Mouse (Mus musculus): ENCODE data around the gene Wars.

Wars gene

GRCm38 (mm10) chr12:108852822-108853221, 41.2 kb downstream of the Wars start:
- DNase-seq, result no peak

- no peak for DNase-seq
These were observed 43.1 kb downstream of the Wars start for GRCm38 (mm10) chr12:108850886-108851285.

- DNase-seq, result peak; percentile 39 to 62
These were observed 43.8 kb downstream of the Wars start for GRCm38 (mm10) chr12:108850129-108850528.

GRCm38 (mm10) chr12:108849488-108850022, 44.4 kb downstream of the Wars start:
- no peak for DNase-seq

- DNase-seq, result peak in 1 of 2 experiments; percentile 54
These were observed 45.9 kb downstream of the Wars start for GRCm38 (mm10) chr12:108848033-108848432.

GRCm38 (mm10) chr12:108842663-108843062, 51.3 kb downstream of the Wars start:
- DNase-seq, result no peak

- DNase-seq, result peak; percentile 53 to 80
These were observed 52.8 kb downstream of the Wars start for GRCm38 (mm10) chr12:108841181-108841580.

- DNase-seq, result peak in 1 of 2 experiments; percentile 30
These were observed 57.3 kb downstream of the Wars start for GRCm38 (mm10) chr12:108836722-108837121.

GRCm38 (mm10) chr12:108835840-108836409, 58.0 kb downstream of the Wars start, which contains the start of the genes Slc25a29 and Slc25a47:
Slc25a29 (minus strand) TSS chr12:108835883.
Slc25a47 (plus strand) TSS chr12:108836046.
- peak; percentile 96 to 99 for DNase-seq

- DNase-seq, result no peak
These were observed 58.6 kb downstream of the Wars start for GRCm38 (mm10) chr12:108835208-108835839.

- DNase-seq, result peak in 1 of 2 experiments; percentile 34
These were observed 59.2 kb downstream of the Wars start for GRCm38 (mm10) chr12:108834786-108835185.

- DNase-seq, result peak in 1 of 2 experiments; percentile 30
These were observed 59.6 kb downstream of the Wars start for GRCm38 (mm10) chr12:108834337-108834736.

- peak in 1 of 2 experiments; percentile 28 for DNase-seq
These were observed 60.6 kb downstream of the Wars start for GRCm38 (mm10) chr12:108833408-108833807.

- DNase-seq, result peak; percentile 50 to 57
These were observed 61.1 kb downstream of the Wars start for GRCm38 (mm10) chr12:108832851-108833250.

GRCm38 (mm10) chr12:108831966-108832643, 61.9 kb downstream of the Wars start:
- peak; percentile 87 to 90 for DNase-seq

- DNase-seq, result peak in 1 of 2 experiments; percentile 18
These were observed 63.6 kb downstream of the Wars start for GRCm38 (mm10) chr12:108830358-108830757.

- peak in 1 of 2 experiments; percentile 61 for DNase-seq
These were observed 64.3 kb downstream of the Wars start for GRCm38 (mm10) chr12:108829636-108830035.

- no peak for DNase-seq
These were observed 66.3 kb downstream of the Wars start for GRCm38 (mm10) chr12:108827641-108828040.

GRCm38 (mm10) chr12:108826958-108827535, 66.9 kb downstream of the Wars start:
- no peak for DNase-seq

- DNase-seq, result no peak
These were observed 67.6 kb downstream of the Wars start for GRCm38 (mm10) chr12:108826282-108826957.

GRCm38 (mm10) chr12:108825561-108826224, 68.3 kb downstream of the Wars start:
- DNase-seq, result no peak
